Mouse (Mus musculus): Measurements from ENCODE around the gene Atp5l.

- TF ChIP-seq GATA1 (IDR thresholded peaks at IDR 0.05; ENCODE audit: low read length), result no peak
- TF ChIP-seq TAL1 (IDR thresholded peaks at IDR 0.05; ENCODE audit: low read length), result no peak
Measured at GRCm38 (mm10) chr9:44921543-44921942, 1.0 kb upstream of the Atp5l start.

Measured in erythroblast, embryonic 14.5 days (primary cell).